Mouse (Mus musculus) cerebellum, postnatal 14 days (tissue): Measurements from ENCODE around the gene Sowaha.
A peak's percentile ranks its signal among the peaks of the same experiment; 100 is the strongest.
"Not testable (repeated sequence)": the region's sequence is repeated elsewhere in the genome, so short reads cannot be mapped to it uniquely, and the experiment has no call there.

Experiments used
- DNase-seq, 2 experiments: peaks; one replicate each; pipeline ENCODE4 v3.0.0; 2021; ENCODE audit warnings: mixed read lengths in 2 of 2

Gene Sowaha

DNA sequence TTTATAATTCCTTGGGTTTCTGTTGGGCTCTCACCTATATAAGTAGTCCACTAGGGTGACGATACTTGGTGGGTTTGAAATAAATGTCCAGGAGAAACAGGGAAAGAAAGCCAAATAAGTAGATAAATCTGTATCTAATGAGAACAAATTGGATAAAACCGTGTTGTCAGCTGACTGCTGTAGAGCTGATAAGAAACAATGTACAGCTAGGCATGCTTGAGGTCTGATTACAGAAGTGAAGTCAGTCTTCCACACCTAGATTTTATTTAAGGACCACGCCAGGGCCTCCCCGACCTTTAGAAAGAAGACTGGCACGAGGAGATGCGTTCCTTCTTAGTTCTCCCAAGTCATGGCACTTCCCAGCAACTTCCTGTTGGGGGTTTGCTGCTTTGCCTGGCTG lies 47.0 kb downstream of the Sowaha start:
- DNase-seq: no peak

DNA sequence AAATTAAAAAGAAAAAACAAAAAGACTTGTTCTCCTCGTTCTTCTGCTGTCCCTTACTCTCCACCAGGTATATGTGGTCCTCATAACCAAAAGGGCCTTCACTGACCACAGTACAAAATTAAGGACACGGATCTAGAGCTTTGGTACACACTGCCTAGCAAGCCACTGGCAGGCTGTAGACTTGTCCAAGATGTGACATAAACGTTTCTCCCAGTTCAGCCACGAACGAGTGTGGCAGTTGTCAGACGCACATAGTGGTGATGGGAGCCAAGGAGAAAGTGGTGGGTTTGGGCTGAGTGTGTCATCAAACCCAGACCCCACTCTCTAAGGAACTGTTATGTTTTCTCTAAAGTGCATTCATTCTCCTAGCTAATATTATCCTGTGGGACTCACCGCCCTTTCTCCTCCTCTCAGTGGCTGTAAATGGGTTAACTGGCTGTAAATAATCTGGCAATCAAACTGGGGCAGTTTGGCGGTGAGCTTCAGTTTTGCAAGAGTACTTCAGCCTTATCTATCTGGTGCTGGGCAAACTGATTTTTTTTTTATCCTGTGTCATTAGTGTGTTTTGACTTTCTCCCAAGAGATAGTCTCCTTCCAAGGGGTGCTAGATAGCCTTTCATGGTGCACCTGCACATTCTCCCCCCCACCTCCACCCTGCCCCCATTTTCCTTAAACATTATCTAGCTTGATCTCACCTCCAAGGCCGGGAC lies 48.6 kb downstream of the Sowaha start:
- DNase-seq: peak in 1 of 2 experiments; percentile 33

DNA sequence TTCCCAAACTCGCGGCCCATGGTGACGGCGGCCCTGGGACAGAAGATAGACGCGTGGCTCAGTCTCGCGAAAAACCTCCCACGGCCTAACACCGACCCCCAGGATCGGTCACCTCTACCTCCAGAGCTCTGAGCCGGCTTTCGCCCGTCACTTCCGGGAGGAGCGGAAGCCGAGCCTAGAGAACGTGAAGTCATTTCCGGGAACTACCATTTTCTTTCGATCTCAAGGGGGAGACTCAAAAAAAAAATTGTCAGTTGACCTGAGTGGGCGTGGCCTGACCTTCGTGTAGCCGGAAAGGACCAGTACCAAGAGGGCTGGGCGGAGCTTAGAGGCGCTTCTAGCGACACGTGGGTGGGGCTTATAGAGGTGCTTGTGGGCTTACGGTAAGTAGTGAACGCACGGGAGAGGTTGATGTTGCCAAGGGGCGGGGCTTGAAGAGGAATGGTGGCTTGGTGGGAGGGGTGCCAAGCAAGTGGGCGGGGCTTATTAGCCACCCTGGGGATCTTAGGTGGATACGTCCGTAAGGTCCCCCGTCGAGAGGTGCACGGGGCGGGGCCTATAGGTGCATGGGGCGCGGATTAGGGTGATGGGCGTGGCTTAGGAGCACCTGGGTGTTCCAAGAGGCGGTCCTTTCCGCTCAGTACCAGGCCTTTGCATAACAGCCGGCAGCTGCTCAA lies 49.3 kb downstream of the Sowaha start, which contains the start of the genes Uqcrq and Gdf9:
Gene Uqcrq (minus strand): TSS at position 162 of the 677 bp plus-strand sequence.
Gene Gdf9 (plus strand): TSS at position 354 of the 677 bp plus-strand sequence.
- peak; percentile 100 for DNase-seq

DNA sequence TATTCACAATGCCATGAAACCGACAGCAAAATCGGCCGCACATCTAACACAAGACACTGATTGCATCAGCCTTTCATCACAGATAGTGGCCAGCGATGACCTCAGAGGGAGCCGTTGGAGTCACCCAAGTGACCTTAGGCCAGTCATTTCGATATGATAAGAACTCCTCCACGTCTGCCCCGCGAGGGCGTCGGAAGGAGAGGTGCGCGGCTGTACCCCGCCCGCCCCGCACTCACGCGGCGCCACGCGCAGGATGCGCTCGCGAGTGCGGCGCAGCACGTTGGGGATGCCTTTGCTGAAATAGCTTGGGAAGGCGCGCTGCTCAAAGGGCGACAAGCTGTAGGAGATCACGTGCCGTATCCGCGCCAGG lies 49.8 kb downstream of the Sowaha start:
- DNase-seq: no peak

DNA sequence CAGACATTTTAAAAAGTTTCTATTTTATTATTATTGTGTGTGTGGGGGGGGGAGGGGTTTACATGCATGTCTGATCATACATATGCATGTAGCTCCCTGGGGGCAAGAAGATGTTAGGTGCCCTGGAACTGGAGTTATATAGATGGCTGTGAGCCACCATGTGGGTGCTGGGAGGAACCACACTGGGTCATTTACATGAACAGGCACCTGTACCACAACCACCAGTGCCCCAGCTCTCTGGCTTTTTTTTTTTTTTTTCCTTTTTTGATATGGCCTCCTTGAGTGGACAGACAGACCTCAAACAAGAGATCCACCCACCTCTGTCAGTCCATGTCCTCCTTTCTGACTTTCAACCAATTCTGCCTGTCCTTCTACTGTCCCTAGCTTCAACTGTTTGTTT lies 50.9 kb downstream of the Sowaha start:
- no peak for DNase-seq

GRCm38 (mm10) chr11:53428716-53429057 lies 51.4 kb downstream of the Sowaha start:
- no peak for DNase-seq

DNA sequence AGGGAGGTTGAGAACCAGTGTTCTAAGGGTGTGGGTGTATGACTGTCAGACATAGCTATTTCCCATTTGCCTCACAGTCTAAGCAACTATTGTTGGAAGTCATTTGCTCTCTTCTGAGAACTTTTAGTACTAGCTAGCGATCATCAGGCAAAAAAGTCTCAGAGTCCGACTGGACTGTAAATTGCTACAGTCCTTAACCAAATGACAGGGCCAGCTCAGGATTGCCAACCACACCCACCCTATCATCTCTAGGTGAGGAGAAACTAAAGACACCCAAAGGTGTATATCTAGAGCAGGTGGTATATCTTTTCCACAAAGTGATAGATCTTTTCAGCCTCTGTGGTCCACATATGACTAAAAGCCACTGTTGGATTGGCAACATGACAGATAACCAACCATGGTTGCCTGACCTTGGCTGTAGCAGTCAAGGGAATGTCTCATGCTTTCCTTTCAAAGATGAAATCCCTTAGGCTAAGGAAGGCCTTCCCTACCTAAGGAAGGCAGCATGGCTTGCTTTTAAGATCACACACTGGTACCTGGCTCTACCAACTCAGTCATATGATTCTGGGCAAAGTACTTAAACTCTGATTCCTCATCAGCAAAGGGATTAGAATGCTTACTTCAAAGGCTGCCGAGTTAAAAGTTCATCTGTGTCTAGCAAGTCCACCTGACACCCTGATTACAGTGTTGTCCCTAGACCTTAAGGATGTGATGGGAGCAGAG lies 51.9 kb downstream of the Sowaha start:
- DNase-seq: no peak

DNA sequence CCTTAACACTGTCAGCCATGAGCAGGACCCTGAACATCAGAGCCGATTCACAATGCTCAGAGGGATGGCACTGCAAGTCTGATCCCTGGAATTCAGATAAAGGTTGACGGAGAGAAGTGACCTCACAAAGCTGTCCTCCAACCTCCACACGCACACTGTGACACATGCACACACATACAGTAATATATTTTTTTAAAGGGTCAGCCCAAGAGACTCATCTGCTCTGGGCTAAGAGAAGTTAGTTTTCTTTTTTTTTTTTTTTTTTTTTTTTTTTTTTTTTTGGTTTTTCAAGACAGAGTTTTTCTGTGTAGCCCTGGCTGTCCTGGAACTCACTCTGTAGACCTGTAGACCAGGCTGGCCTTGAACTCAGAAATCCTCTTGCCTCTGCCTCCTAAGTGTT lies 53.2 kb downstream of the Sowaha start:
- DNase-seq: not testable (repeated sequence)
